Mouse (Mus musculus) heart, postnatal 4 days (tissue): ENCODE measurements around the gene Large2. TPM values are rescaled to one million over a fixed set of nuclear protein-coding genes. Genes with fewer than 3 reads are reported as not detected.
"Not testable (repeated sequence)": the region's sequence is repeated elsewhere in the genome, so short reads cannot be mapped to it uniquely, and the experiment has no call there.

ENCODE experiments used
- DNase-seq: peaks from one replicate; pipeline ENCODE4 v3.0.0; 2021
- total RNA-seq, 2 experiments: library from RNA; stranded (reverse); gene quantifications; 2 replicates each; pipeline ENCODE4 v1.2.3; 2021

Large2 gene
- total RNA-seq = under 1 TPM; 0.29 to 0.70 TPM

DNA sequence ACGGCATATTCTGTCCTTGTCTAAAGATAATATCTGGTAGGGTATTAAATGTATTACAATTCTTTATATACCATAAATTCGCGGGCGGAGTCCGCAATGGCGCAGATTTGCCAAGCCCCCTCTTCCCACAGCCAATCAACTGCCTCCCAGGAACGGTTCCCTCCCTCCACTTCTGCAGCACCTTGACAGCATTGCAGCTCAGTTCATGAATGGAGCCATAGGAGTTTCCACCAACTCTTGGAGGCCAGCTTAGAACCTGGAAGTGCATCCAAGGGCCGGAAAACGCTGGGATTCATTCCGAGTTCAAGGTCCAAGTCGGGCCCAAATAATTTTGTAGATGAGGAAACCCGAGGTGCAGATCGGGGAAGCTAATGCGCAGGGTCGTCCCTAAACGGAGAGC lies at the start of gene Large2, which contains the start of gene Pex16:
TSS of gene Large2 (minus strand) at position 356 of the 400 bp plus-strand sequence.
TSS of gene Pex16 (plus strand) at position 163 of the 400 bp plus-strand sequence.
- DNase-seq = peak; percentile 52

DNA sequence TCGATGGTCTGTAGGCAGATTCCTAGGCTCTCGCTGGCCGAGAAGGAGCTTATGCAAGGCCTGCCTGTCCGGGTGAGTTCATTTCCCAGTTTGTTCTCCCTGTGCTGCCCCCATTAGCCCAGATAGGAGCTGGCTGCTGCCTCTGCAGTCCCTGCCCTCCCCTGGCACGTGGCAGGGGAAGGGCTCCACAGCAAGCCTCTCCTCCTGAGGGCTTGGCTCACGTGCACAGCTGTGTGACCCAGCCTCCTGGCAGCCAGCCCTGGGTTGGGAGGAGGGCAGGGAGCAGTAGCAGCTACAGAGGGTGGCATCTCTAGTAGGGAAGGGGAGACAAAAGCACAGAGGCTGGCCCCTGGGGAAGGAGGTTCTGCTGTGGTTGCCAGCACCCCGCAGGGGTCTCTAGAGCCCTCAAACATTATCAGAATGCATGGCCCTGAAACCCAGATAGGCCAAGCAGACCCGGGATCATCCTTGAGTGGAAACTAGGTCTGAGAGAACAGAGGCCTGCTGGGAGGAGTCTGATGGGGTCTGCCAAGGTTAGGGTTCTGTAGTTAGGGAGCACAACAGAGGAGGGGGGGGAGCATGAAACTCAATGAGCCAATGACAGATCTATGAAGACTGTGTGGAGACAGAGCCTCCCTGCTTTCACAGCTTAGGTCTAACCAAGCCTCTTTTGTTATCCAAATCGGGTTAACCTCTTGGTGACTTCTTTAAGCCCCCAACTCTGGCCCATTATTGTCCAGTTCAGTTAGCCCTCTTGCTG lies 49.2 kb upstream of the Large2 start:
- peak; percentile 97 for DNase-seq

DNA sequence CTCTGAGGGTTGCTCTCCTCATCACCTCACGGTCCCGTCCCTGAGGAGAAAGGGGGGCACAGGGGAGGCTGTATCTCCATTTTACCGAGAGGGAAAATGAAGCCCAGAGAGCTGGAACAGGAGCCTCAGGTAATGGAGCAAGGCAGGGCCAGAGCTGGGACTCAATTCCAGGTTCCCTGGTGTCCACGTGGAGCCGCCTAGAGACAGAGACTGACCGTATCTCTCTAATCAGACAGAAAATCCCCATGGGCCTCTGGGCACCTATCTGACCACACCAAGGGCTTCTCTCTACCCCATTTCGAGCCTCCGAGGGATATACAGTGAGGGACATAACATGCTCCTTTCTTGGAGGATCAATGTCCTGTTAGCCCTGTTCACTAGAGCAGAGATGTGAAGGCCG lies 48.5 kb upstream of the Large2 start:
- DNase-seq = no peak

DNA sequence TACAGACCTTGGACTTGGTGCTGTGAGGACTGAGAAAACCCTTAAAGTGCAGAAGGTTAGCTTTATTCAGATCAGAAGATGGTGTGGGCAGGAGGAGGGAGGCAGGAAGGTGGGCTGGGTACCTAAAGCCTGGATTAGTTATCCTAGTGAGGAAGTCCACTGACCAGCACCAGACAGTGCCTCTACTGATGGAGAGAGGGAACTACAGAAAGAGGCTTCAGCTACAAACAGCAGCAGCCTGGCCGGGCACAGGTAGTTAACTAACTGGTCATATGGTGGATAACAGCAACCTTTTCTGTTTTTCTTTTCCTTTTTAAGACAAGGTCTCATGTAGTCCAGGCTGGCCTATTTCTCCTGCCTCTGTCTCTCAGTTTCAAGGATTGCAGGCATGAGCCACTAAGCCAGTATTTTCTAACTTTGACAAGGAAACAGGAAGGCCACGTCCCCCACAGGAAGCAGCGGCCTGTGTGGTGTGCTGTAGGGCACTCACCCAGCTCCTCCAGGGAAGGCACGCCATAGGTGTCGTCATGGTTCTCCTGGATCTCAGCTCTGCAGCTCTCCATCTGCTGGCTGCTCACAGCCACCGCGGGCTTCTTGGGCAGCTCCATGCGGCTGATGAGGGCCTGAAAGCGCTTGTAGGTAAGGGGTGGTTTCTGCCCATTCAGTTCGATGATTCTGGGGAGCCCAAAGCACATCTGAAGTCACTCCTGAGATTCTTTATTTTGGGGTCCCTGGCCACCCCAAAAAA lies 47.9 kb upstream of the Large2 start:
- no peak for DNase-seq

DNA sequence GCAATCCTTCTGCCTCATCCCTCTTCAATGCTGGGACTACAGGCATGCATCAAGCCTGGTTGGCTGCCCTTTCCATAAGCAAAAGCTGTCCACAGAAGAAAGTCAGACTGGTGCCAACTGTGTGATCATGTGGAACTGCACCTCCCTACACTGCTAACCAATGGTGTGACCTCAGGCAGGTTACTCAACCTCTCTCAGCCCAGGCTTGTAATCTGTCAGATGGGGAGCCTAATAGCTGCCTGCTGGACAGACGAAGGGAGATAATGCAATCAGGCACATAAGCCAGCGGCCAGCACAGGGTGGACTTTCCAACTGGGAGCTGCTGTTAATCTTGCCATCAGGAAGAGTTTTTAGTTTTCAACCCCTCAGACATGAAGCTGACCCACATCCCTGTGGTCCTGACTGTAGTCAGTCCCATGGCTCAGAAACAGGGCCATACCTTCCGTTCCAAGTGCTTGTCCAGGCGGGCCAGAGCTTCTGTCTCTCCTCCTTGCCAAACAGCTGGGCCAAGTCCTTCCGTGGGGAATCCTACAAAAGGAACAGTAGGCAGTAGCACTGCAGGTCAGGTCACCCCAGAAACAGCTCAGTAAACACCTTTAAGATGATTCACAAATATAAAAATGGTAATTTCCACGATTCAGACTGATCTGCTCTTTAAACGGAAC lies 47.2 kb upstream of the Large2 start:
- no peak for DNase-seq

DNA sequence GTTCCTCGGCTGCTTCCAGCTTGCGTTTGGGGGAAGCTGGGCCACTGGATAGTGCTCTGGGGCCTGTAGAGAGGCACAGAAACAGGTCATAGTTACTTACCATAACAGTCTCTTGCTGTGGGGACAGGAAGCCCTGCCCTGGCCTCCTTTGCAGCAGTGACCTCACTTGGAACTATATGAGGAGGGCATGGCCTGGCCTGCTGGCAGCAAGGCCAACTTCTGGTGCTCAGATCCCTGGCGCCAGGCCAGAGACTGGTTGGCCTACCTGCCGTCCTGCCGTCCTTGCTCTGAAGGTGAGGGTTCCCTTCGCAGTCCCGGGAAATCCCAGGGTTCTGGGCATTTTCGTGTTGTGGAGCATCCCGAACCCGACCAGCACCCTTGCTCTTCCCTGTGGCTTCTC lies 37.0 kb upstream of the Large2 start:
- DNase-seq = peak; percentile 48

DNA sequence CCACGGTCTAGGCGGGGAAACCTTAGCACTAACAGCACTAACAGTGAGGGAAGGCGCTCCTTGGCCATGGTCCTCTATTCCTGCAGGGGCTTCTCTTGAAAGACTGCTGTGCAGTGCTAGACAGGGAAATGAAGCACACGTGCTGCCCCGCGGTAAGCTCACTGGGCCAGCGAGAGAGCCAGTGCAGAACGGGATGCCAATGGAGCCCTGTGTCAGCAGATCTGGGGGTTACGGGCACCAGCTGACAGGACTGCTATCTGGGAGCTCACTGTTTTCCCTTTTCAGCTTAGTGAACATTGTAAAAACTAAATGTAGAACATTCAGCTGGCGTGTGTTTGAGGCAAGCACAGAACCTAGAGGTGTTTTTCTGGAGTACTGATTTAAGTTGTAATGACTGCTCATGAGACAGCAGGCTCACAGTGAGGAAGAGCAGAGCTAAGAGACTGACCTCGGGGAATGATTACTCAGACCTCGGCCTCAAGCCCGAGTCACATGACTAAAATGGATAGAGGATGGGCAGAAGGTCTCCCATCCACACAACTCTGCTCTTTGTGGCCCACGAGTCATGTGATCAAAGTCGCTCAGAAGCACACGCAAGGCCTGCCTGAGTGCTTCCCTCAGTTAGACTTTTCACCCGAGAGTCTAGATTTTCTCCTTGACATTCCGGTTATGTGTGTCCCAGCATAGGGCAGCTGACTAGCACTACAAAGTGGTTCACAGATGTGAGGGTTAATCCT lies 33.8 kb upstream of the Large2 start:
- no peak for DNase-seq

DNA sequence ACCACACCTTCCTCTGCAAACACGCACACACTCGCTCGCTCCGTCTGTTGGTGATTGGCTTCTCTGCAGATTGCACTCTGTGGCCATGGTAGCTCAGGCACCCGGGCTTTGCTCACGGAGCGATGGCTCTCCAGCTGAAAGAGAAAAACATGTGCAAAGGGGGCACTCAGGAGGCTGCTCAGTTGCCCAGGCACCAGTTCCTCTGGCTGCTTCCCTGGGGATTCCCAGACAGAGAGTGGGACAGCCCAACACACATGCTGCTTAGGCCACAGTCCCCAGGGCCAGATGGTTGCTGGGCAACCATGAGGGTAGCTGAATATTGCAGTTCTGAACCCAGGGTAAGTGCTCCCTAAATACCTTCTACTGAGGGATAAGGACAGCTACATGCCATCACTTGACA lies 31.0 kb upstream of the Large2 start:
- DNase-seq = peak; percentile 4

DNA sequence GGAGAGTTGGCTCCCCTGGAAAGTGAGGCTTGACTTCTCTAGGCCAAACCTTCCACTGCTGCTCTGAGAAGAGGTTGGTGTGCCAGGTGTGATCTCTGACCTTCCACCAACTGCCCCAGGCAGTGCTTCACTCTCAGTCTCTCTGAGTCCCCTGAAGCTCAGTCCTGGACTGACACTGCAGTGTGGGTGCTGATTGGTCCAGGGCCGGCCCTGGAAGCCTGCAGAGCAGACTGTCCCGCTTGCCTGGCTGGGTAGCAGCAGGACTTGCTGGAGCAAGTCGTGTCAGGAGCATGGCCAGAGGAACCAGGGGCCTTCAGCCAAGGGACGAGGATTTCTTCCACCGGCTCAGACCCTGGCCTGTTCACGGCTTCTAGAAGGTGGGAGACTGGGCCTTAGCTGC lies 30.1 kb upstream of the Large2 start:
- no peak for DNase-seq

DNA sequence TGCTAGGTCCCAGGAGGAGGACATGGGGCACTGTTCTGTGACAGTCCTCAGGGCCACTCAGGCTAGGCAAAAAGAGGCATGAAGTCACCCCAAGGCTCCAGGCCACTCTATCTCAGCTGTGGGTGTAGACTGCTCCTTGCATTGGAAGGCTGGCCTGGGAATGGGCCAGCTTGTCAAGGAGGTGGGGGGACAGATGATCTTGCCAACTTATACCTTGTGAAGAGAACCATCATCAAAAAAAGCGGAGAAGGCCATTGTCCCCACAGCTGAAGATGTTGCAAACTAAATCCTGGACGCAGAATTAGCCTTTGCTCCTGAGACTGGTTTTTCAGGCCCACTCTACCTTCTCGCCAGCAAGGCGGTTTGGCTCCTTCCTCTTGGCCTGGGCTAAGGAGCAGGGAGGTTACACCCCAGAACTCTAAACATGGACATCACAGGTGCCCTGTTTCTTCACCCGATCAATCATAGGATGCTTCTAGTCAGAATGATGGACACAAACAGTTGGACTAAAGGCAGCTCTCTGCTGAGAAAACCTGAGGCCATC lies 29.2 kb upstream of the Large2 start:
- DNase-seq = no peak

DNA sequence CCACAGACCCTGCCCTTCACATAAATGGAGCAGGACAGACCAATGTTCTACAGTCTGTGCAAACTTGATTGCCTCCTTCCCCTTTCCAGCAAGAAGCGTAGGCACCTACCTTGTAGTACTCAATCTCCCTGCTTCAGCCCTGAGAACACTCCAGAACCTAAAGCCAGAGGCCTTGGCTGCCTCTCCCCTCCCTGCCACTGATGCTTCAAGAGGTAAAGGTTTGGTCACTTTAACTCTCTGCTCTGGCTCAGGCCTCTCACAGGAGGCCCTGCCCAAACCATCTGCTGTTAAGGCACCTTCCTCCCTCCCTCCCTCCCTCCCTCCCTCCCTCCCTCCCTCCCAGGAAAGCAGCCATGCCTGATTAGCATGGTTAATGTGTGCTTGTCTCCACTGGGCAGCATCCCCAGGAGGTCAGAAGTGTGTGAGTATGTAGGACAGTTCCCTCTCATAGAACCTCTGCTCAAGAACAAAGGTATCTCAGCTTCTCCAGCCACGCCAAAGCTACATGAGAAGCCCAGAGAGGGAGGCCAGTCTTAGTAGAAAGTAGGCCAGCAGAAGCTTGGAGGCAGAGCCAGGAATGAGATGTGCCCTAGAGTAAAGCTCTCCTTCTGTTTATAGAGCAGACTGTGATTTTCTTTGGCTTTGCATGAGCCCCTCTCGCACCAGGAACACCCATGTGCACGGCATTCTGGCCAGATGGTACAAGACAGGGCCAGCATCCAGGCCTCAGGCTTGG lies 28.1 kb upstream of the Large2 start:
- no peak for DNase-seq

DNA sequence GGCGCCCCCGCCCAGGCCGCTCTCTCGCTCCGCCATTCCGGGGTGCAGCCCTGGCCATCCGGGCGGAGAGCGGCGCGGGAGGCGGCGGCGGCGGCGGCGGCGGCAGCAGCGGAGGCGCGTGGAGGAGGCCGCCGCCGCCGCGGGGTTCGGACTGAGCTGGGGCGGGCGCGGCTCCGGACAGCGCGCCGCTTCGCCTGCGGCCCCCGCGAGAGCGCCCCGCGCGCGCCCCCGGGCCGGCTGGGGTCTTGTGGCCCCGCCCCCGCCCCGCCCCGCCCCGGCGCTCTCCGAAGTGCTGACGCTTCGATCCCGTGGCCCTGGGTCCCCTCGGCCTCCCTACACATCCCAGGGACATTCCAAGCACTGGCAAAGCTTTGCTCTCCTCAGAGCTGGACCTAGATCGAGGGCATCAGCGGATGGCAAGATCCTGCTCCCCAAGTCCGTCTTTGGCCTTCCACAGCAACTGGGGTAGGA lies 26.5 kb upstream of the Large2 start, which contains the start of gene Mapk8ip1:
TSS of gene Mapk8ip1 (minus strand) at position 173 of the 471 bp plus-strand sequence.
- peak; percentile 34 for DNase-seq

DNA sequence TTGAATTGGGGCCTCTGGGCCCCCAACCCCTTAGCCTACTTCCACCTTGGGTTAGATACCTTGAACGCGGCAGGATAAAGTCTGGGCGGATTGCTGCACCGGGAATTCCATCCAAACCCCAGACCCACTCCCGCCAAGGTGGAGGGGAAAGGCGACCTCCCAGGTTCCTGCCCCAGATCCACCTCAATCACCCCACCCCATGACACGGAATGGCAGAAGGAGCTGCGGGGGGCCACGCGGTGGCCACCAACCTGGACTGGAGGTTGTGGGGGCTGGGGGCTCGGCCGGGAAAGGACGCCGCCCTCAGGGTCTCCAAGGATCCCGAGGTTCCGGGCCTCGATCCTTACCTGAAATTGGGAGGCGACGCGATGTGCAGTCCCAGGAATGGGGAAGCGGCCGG lies 26.0 kb upstream of the Large2 start:
- no peak for DNase-seq

DNA sequence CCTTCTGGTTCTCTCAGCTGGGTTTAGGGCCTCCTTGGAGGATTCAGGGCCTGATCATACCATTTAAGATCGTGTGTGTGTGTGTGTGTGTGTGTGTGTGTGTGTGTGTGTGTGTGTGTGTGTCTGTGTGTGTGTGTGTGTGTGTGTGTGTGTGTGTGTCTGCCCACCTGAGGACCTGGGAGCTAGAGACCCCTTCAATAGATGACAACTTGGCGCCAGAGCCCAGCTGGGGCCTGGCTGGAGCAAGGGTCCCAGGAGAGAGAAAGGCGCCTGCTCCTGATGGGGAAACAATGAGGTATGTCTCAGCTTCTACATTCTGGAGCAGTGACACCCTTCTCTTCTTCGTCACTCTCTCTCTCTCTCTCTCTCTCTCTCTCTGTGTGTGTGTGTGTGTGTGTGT lies 25.2 kb upstream of the Large2 start:
- not testable (repeated sequence) for DNase-seq

DNA sequence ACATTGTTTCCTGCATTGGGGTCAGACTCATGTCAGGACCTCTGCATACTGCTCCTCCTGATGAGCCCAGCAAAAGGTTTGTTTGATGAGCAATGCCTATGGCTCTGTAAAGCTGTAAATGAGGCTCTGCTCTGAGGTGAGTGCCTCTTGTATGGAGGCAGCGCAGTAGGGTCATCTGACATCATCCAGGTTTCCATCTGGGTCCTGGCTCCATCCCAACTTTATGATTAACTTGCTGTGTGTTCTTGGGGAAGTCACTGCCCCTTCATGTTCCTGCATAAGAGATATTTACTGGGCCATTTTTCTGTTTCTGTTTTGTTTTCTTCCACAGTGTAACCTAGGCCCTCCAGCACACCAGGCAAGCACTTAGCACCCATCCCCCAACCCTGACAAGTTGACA lies 22.8 kb upstream of the Large2 start:
- no peak for DNase-seq

DNA sequence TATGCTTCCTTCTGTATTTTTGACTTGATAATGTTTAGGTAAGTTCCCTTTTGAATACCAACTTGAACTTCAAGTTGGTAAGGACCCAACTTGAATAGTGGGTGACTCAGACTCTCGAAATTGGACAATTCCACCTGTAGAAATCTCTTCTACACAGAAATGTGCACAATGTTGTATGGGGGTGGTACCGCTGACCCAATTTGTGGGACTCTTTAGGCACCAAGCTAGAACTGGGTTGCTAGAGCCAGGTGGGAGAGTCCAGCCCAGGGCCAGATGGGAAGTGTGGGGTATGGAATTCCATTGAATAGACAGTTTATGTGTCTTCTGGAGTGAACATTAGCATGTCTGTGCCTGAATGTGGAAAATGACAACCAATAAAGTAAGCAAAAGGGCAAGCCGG lies 20.9 kb upstream of the Large2 start:
- DNase-seq = no peak

DNA sequence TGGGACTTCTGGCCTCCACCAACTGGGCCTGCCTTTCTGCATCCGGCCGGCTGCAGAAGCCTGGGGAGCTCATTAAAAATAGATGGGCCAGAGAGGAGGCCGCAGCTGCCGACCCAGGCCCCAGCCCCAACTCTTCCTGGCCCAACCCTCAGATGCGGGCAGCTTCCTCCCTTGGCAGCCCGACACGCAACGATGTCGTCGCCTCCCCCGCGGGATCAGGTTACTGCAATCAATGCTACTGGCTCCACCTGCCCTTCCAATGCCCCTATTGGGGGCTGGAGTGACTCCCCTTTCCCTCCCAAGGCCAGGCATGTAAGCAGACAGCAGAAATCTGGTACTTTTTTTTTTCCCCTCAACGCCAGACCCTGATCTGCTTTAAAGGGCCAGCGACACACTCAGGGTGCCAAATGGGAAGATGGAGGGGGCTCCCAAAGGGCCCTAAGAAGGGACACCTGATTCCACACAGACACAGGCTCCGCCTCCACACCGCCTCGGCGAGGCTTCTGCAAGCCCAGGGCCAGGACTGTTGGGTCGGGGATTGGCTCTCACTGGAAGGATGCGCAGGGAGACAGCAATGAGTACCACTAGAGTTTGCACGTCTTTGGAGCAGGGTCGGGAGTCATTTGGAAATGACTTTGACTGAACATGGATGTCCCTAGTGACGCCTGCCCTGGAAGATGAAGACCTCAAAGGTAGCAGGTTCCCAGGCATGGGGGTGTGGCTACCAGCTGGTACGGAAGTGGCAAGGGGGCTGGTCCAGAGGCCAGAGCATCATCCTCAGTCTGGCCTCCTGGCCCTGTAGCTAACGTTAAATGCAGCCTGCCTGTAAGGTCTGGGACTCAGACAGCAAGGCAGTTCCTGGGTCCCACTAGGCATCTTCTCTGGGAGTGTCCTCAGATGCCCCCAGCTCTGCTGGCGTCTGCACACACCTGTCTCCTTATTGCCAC lies 17.9 kb upstream of the Large2 start:
- peak; percentile 37 for DNase-seq

DNA sequence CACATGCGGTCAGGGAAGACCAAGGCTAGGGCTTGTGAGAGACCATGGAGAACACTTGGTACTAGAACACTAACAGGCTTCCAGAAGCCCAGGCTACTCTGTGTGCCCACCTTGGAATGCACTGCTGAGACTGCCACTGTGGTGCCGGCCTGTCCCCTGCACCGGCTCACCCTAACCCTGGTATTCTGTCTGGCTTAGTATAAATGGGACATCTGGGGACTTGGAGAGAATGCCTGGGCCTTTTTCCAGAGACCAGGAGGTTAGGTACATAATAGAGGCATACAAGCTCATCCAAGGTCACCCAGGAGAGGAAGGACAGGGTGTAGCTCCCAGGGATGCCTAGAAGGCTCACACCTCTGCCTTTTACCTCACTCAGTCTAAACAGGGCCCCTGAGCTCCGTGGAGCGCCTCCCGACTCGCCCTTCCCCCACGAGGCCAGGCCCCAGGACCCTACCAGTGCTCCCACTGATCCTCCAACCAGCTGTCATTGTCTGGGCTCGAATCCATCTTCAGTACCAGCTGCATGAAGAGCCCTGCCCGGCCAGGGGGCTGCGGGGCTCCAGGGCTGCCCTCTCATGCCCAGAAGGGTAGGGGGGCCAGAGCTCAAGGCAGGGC lies 17.1 kb upstream of the Large2 start:
- no peak for DNase-seq

DNA sequence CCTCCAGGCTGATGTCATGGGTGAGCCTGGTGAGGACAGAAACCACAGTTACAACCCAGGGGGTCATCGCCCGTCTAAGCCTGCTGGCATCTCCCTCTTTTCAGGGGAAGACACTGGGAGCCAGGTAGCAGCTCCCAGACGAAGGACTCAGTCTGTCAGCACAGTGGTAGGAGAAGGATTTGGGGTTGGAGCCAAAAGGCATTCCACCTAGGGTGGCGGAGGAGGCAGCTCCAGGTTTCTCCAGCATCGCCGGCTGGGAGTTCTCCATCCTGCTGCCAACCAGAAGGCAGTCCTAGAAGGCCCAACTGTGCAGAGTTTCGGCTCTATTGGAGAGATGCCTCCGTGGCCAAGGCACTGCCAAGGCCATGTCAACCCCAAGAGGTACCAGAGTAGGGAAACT lies 16.4 kb upstream of the Large2 start:
- no peak for DNase-seq
